Mouse (Mus musculus) stomach, embryonic 16.5 days (tissue): Measurements from ENCODE around the gene Unc5c. TPM values are rescaled to one million over a fixed set of nuclear protein-coding genes. Genes with fewer than 3 reads are reported as not detected.

Source experiments
- ATAC-seq: fragments of 200-750 bp; cut with Nextera tagmentation; 2 replicates; pipeline ENCODE4 v1.8.0; 2017; ENCODE audit warnings: moderate number of reproducible peaks, moderate TSS enrichment; ENCODE audit not compliant: insufficient read depth, low FRiP score
- H3K27ac ChIP-seq: fragments of 300-500 bp; sonication (generic); 2 replicates; pipeline ENCODE4 v1.5.1; 2014; ENCODE audit warnings: low read length
- H3K27me3 ChIP-seq: fragments of 300-500 bp; sonication (generic); 2 replicates; pipeline ENCODE4 v1.6.1; 2014; ENCODE audit warnings: low read length, control low read depth, mixed read lengths; ENCODE audit not compliant: control insufficient read depth, insufficient read depth
- H3K36me3 ChIP-seq: fragments of 300-500 bp; sonication (generic); 2 replicates; pipeline ENCODE4 v1.6.1; 2014; ENCODE audit warnings: low read length; ENCODE audit not compliant: control insufficient read depth, insufficient read depth
- H3K4me1 ChIP-seq: fragments of 300-500 bp; sonication (generic); 2 replicates; pipeline ENCODE4 v1.6.1; 2014; ENCODE audit warnings: low read length, control low read depth, mixed read lengths; ENCODE audit not compliant: control insufficient read depth, insufficient read depth
- H3K4me2 ChIP-seq: fragments of 300-500 bp; sonication (generic); 2 replicates; pipeline ENCODE4 v1.6.1; 2014; ENCODE audit warnings: low read depth, low read length, mixed read lengths
- H3K4me3 ChIP-seq: fragments of 300-500 bp; sonication (generic); replicated peaks from 2 replicates; pipeline ENCODE4 v1.5.1; 2014; ENCODE audit warnings: mild to moderate bottlenecking, low read length
- H3K9ac ChIP-seq: fragments of 300-500 bp; sonication (generic); 2 replicates; pipeline ENCODE4 v1.6.1; 2014; ENCODE audit warnings: low read length
- H3K9me3 ChIP-seq: fragments of 300-500 bp; sonication (generic); replicated peaks from 2 replicates; pipeline ENCODE4 v1.6.1; 2016; ENCODE audit warnings: low read length, control low read depth; ENCODE audit not compliant: control insufficient read depth
- WGBS: fragments of 180-500 bp; shearing (Covaris S2); extraction: QIAGEN DNeasy Blood & Tissue Kit; methylation state at CpG from one replicate; pipeline ENCODE4 v1.1.7; 2014; 5-methylcytosine and 5-hydroxymethylcytosine counted together
- polyA plus RNA-seq: library from polyadenylated mRNA; unstranded; fragments of >200 nt; fragmentation: Nextera tagmentation; extraction: Ambion mirVana; gene quantifications from 2 replicates; pipeline ENCODE4 v1.2.1, GENCODE M21; 2015

The Unc5c gene
- polyA plus RNA-seq, 1 experiment from 2014 or later: 4.3 TPM

DNA sequence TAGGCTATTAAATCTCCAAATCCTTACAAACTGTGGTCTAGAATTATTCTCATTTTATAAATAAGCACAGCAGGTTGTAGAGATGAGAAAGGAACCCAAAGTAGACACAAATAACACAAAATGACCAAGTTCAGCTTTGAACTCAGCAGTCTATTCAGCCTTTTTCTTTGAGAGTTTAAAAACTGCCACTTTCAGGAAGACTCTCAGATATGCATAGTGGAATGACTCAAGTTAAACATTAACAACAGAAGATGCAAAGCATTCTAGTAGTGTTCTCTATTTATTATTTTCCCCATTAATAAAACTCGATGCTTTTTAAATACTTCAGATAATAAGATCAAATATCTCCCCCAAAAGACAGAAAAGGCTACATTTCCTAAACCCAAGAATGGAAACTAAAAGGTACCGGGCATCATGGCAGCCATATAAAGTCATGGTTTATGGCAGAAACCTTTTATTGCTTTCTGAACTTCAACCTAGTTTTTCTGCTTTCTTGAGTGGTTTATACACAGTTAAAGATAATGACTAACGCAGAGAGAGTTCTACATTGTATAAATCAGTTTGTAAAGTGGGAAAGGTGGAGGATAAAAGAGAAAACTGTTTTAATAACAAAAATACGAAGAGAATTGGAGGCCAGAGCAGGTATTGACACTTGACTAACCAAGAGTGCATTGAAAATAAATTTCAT lies 283.8 kb downstream of the Unc5c start:
- no peaks in the 10 kb centered on the region for H3K9me3 ChIP-seq
- no peaks in the 10 kb centered on the region for H3K4me1 ChIP-seq
- no peak for ATAC-seq
- H3K4me3 ChIP-seq: no peak overlapping the region
- no peak overlapping the region for H3K4me2 ChIP-seq
- H3K36me3 ChIP-seq: no peaks in the 10 kb centered on the region
- no peaks in the 10 kb centered on the region for H3K27me3 ChIP-seq
- H3K27ac ChIP-seq: no peak overlapping the region
- whole genome bisulfite sequencing: 82% methylated on average over 4 of the region's 4 CpGs
- no peak overlapping the region for H3K9ac ChIP-seq

DNA sequence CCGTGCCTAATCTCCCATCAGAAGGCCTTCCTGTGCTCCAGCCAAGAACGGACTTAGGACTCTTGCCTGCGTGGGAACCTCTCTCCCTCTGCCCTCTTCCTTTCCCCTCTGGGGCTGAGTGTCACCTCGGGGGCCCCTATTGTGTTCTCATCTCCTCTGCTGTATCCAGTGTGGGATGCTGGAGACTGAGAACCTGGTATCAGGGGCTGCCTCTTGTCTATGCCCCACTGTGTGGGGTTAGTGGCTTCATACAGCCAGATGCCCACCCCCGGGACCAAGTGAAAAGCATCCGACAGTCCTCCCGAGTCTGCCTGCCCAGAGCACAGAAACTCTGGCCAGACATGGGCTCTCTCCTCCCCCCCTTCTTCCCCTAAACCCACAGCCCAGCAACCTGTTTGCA lies 287.2 kb downstream of the Unc5c start:
- H3K9ac ChIP-seq: no peak overlapping the region
- H3K27me3 ChIP-seq: no peaks in the 10 kb centered on the region
- no peak for ATAC-seq
- no peak overlapping the region for H3K4me2 ChIP-seq
- 74% methylated on average over 7 of the region's 7 CpGs for WGBS
- H3K36me3 ChIP-seq: no peaks in the 10 kb centered on the region
- no peaks in the 10 kb centered on the region for H3K4me1 ChIP-seq
- H3K9me3 ChIP-seq: no peaks in the 10 kb centered on the region
- H3K4me3 ChIP-seq: no peak overlapping the region
- H3K27ac ChIP-seq: no peak overlapping the region

GRCm38 (mm10) chr3:141757259-141757658 lies 292.2 kb downstream of the Unc5c start:
- ATAC-seq: no peak
- no peaks in the 10 kb centered on the region for H3K27me3 ChIP-seq
- no peak overlapping the region for H3K4me3 ChIP-seq
- WGBS: 70% methylated on average over 3 of the region's 3 CpGs
- H3K9ac ChIP-seq: no peak overlapping the region
- no peak overlapping the region for H3K4me2 ChIP-seq
- H3K27ac ChIP-seq: no peak overlapping the region
- H3K36me3 ChIP-seq: no peaks in the 10 kb centered on the region
- no peaks in the 10 kb centered on the region for H3K4me1 ChIP-seq
- no peaks in the 10 kb centered on the region for H3K9me3 ChIP-seq

GRCm38 (mm10) chr3:141778411-141778919 lies 313.4 kb downstream of the Unc5c start:
- Histone ChIP-seq H3K9me3 (no peaks in the 10 kb centered on the region), H3K27me3 (no peaks in the 10 kb centered on the region), H3K4me3 (no peak overlapping the region), H3K27ac (no peak overlapping the region), H3K9ac (no peak overlapping the region), H3K36me3 (no peaks in the 10 kb centered on the region), H3K4me1 (no peaks in the 10 kb centered on the region; the same call in 1 of the 2 replicates), H3K4me2 (no peak overlapping the region)
- WGBS: 52% methylated on average over 8 of the region's 8 CpGs
- ATAC-seq: no peak

GRCm38 (mm10) chr3:141779186-141779585 lies 314.2 kb downstream of the Unc5c start:
- no peak overlapping the region for H3K27ac ChIP-seq
- no peak overlapping the region for H3K4me3 ChIP-seq
- H3K4me1 ChIP-seq: no peaks in the 10 kb centered on the region; the same call in 1 of the 2 replicates
- no peaks in the 10 kb centered on the region for H3K36me3 ChIP-seq
- 39% methylated on average over 3 of the region's 3 CpGs for WGBS
- no peaks in the 10 kb centered on the region for H3K9me3 ChIP-seq
- no peak overlapping the region for H3K9ac ChIP-seq
- no peak overlapping the region for H3K4me2 ChIP-seq
- no peak for ATAC-seq
- H3K27me3 ChIP-seq: no peaks in the 10 kb centered on the region

- H3K36me3 ChIP-seq: no peaks in the 10 kb centered on the region
- H3K4me3 ChIP-seq: no peak overlapping the region
- no peak overlapping the region for H3K9ac ChIP-seq
- WGBS: 67% methylated on average over 4 of the region's 4 CpGs
- no peak overlapping the region for H3K27ac ChIP-seq
- no peaks in the 10 kb centered on the region for H3K9me3 ChIP-seq
- no peak for ATAC-seq
- no peaks in the 10 kb centered on the region; the same call in 1 of the 2 replicates for H3K4me1 ChIP-seq
- H3K4me2 ChIP-seq: no peak overlapping the region
- no peaks in the 10 kb centered on the region for H3K27me3 ChIP-seq
Observed at GRCm38 (mm10) chr3:141782553-141782952, 317.5 kb downstream of the Unc5c start.

GRCm38 (mm10) chr3:141791026-141791780 lies 326.2 kb downstream of the Unc5c start:
- 53% methylated on average over 8 of the region's 8 CpGs for WGBS
- H3K36me3 ChIP-seq: no peaks in the 10 kb centered on the region
- no peak overlapping the region for H3K4me3 ChIP-seq
- H3K4me1 ChIP-seq: no peaks in the 10 kb centered on the region
- ATAC-seq: no peak
- no peak overlapping the region for H3K9ac ChIP-seq
- H3K27me3 ChIP-seq: no peaks in the 10 kb centered on the region
- H3K27ac ChIP-seq: no peak overlapping the region
- no peaks in the 10 kb centered on the region for H3K9me3 ChIP-seq
- H3K4me2 ChIP-seq: no peak overlapping the region

- no peak overlapping the region for H3K27ac ChIP-seq
- no peaks in the 10 kb centered on the region for H3K9me3 ChIP-seq
- H3K27me3 ChIP-seq: no peaks in the 10 kb centered on the region
- WGBS: 76% methylated on average over 1 of the region's 1 CpGs
- no peaks in the 10 kb centered on the region for H3K36me3 ChIP-seq
- H3K4me1 ChIP-seq: no peaks in the 10 kb centered on the region
- H3K4me2 ChIP-seq: no peak overlapping the region
- ATAC-seq: no peak
- no peak overlapping the region for H3K4me3 ChIP-seq
- no peak overlapping the region for H3K9ac ChIP-seq
Observed at GRCm38 (mm10) chr3:141792106-141792505, 327.1 kb downstream of the Unc5c start.

- Histone ChIP-seq H3K4me2 (no peak overlapping the region), H3K36me3 (no peaks in the 10 kb centered on the region), H3K4me3 (no peak overlapping the region), H3K9ac (no peak overlapping the region), H3K27me3 (no peaks in the 10 kb centered on the region), H3K4me1 (no peaks in the 10 kb centered on the region), H3K27ac (no peak overlapping the region), H3K9me3 (no peaks in the 10 kb centered on the region)
- ATAC-seq: no peak
- 86% methylated on average over 2 of the region's 2 CpGs for WGBS
Observed at GRCm38 (mm10) chr3:141793755-141794154, 328.7 kb downstream of the Unc5c start.
